Mouse (Mus musculus): ENCODE measurements around the gene Plac9b.
"Not testable (repeated sequence)": the region's sequence is repeated elsewhere in the genome, so short reads cannot be mapped to it uniquely, and the experiment has no call there.

Gene Plac9b

DNA sequence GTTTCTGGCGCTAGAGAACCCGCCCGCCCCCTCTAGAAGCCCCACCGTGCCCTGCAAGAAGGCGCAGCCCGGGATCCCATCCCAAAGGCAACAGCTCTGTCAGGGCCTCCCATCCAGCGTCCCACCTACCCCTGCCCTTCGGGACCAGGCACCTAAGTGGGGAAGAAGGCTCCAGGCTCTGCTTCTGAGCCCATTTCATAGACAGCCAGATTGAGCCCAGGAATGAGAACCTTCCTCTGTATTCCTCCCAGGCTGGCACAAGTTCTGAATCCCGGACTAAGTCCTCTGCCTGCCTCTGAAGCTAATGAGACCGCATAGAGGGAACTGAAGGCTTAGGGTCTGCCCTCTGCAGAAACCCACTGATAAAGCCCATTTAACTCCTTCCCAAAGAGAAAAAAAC, at the start of gene Plac9b:
TSS of gene Plac9b (minus strand) at position 101 of the 400 bp plus-strand sequence.
- DNase-seq (ENCODE audit: low read depth): not testable (repeated sequence)

DNA sequence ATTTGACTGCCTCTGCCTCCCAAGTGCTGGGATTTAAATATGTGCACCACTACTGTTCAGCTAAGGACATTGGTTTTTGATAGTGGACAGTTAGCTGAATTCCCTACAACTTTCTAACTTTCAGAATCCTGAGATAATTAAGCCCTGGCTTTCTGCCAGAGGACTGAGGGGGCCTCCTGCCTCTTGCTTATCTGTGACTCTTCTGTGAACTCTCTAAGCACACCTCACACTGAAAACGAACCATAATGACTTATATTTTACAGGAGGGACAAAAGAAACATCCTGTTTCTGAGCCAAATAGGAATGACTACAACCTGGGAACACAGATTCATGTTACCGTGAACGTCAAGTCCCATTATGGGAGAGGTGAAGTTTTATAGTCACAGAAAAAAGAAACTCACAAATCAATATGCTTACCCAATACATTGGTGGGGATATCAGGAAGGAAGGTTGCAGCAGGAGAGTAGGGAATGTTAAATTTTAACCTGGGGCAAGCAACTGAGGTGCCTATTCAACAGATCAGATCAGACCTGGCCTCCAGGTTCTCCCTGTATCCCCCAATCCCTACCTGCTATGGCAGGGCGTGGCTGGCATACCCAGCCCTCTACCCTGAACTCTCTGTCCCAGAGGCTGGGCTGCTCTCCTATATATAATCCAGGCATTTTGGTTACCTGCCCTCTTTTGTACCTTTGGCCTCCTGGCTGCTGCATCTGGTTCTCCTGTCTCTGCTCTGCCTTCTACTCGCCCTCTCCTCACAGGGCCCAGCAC, 34.1 kb upstream of the Plac9b start:
- not testable (repeated sequence) for DNase-seq (ENCODE audit: low read depth)

DNA sequence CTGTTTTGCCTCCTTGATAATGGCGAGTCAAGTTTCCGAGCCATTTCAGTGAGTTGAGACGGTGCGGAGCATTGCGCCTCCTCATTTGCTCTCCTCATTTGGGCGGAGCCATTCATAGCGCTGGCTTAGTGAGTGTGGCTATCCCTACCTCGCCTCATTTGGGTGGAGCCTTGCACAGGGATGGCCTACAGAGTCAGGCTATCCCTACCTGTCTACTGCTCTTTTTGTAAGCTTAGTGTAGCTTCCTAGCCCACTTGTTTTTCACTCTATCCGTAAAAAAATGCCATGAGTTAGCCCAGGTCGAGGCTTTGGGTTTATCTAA, 24.6 kb upstream of the Plac9b start, which contains the start of gene Tmem254b:
TSS of gene Tmem254b (minus strand) at position 116 of the 322 bp plus-strand sequence.
- not testable (repeated sequence) for DNase-seq (ENCODE audit: low read depth)

DNA sequence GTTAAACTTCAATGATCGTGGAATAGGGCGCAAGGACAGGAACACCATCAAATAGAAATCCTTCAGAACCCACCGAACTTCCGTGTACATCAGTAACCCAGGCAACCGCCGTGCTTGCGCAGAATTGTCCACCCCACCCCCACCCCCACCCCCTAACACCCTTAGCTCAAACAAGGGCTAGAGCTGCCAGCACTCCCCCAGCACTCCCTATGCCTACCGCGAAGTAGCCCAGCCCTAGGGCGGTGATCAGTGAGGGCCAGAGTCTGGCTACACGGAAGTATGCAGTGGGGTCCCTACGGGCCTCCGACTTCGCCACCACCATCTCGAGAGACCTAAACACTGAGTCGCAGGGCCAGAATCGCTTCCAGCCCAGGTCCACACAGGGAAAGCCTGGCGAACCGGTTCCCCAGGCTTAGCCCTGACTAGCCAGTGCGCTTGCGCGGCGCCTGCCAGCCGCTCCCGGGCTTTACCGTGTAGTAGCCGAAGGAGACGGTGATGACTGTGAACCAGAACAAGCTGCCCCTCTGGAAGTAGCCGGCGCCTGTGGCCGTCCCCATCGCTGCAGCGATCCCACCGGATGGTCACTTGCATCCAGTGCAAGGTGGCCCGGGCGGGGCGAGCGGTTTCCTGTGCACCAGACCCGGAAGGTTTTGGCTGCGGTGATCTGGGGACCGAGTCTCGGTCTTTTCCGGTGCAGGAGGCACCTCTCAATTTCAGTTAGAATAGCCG, 24.1 kb upstream of the Plac9b start:
- not testable (repeated sequence) for DNase-seq (ENCODE audit: low read depth)

DNA sequence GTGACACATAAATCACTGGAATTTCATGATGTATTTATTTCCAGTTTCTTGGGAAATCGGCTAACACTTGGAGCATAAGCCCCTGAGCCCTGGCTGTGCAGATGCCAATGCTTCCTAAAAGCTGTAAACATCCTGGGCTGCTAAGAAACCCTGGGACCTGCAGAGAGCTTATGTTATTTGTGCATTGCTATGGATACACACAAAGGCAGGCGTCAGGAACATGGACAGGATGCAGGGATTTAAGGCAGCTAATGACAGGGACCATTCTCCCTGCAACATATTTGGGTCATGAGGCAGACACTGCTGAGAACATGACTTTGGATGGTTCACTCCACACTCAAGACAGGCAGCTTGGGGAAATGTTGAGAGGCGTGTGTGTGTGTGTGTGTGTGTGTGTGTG, 15.6 kb upstream of the Plac9b start:
- DNase-seq (ENCODE audit: low read depth): not testable (repeated sequence)

DNA sequence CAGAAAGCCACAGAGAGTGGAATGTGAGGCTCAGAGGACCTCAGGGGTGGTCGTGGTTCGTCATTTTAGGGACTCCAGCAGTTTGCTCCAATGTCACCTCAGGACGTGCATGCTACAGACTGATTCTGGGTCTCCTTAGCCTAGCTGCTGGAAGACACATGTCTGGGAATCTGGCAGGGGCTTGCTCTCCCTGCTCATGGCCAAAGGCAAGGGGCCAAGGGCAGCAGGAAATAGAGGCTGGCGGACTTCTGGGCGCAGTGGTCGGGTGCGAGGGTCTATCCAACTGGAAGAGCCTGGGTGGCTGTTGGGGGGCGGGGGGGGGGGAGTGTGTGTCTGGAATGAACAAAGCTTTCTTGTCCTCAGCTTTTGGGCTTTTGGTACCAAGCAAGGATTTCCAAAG, 6.1 kb upstream of the Plac9b start:
- not testable (repeated sequence) for DNase-seq (ENCODE audit: low read depth)

DNA sequence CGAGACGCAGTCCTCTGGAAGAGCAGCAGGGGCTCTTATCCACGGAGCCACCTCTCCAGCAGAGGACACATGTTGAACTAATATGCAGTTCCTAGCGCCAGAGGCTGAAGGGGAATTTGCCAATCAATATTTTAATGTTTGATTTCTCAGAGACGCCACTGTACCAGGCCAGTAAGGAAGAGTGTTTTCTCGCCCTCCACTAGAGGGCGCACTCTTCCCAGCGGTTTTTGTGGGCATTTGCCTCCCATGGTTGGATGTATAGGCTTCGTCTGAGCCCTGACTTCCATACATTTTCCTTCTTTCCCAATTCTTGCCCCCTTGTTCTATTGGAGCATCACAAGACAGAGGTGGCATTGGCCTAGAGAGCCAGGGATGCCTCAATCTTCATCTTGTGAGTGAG, 4.4 kb upstream of the Plac9b start:
- not testable (repeated sequence) for DNase-seq (ENCODE audit: low read depth)

DNA sequence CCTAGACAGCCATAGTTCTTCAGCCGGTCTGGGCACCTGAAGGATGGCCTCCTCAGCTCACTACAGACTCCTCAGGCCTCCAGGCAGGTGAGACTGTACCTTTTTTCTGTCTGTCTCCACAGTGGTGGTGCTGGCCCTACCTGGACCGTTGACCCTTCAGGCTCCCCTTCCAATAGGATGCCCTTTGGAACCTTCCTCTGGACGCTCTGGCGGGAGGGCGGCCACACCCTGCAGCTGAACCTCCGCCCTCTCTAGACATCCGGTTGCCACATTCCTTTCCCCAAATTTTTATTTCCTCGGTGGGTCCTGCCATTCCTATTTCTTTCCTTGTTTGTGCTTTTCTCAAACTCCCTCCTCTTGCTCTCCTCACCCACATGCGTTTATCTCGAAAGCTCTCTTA, 620 bp downstream of the Plac9b start:
- not testable (repeated sequence) for DNase-seq (ENCODE audit: low read depth)

DNA sequence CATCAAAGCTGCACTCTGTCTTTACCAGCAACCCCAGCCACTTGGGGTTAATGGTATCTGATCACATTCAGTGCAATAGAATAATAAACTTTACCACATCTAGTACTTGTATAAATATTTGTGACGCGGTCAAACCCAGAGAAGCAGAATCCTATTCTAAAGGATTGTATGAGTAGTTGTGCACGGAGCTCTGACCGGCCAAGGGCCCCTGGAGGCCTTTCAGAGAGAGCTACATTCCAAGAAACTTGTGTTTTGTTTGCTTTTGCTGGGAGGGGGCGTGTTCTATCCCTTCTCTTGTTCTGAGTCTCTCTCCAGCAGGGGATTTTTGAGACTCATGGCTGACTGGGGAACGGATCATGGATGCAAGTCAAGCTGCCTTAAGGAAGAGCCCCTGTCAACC, 7.3 kb downstream of the Plac9b start:
- DNase-seq (ENCODE audit: low read depth): not testable (repeated sequence)

DNA sequence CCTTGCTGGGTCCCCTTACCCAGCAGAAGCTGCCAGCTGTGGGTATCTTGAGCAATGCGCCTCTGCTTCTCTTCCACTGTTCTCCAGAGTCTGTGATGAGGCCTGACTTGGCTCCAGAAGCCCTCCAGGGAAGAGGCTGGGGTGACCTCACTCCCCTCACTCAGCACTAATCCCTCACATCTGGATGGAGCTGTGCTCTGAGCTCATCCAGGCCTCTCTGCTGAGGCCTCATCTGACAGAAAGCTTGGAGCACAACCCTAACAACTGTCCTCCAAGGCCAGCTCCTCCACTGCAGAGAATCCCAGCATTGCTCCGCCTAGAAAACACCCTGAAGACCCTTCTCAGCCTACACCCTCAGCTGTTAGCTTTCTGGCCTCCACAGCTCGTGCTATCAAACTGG, 8.3 kb downstream of the Plac9b start:
- DNase-seq (ENCODE audit: low read depth): not testable (repeated sequence)

DNA sequence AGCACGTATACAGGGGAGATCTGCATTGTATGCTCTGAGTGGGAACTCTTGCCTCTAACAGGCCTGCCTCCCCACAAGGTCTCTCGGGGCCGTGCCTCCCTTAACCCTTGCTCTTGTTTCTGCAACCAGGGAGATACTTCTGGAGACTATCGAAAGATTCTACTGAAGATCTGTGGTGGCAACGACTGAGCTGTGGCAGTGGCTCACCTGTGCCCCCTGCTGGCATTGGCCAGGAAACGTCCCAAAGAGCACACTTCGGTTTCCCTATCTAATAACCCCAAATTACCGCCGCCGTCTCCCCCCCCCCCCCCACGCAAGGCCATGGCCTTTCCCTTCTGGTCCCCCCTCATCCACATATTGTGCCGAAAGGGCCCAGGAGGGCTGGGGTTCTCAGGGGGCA, 17.0 kb downstream of the Plac9b start:
- DNase-seq (ENCODE audit: low read depth): not testable (repeated sequence)

DNA sequence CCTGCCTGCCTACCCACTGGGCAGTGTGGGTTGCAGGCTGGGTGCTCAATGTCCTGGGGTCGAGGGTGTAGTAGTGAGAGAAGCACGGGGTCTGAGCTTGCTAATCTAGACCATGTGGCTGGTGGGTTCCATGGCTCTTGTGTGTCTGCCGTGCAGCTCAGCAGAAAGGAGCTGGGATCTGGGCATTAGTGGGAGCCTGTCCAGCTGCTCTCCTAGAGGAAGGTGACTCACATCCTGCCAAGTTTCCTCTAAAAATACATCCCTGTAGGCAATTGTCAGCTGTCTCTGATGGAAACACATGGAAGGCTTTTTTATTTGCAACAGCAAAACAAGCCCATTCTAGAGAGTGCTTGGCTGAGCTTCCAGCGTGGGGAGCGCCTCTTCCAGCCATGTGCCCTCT, 19.9 kb downstream of the Plac9b start:
- not testable (repeated sequence) for DNase-seq (ENCODE audit: low read depth)

DNA sequence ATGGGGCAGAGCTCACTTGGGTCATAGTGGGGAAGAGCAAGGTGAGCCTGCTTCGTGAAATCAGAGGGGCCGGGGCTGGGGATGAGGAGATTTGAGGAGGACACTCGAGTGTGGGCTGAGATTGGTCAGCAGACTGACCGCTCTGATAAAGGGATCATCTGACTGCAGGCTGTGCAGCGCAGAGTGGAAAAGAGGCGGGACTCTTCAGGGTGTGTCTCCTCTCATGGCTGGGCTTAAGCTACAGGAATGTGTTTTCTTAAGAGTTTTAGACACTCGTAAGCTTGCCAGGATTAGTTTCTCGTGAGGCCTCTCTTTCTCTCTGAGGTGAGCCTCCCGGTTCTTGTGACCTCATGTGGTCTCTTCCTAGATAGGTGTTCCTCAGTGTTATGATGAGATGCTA, 21.1 kb downstream of the Plac9b start:
- not testable (repeated sequence) for DNase-seq (ENCODE audit: low read depth)

DNA sequence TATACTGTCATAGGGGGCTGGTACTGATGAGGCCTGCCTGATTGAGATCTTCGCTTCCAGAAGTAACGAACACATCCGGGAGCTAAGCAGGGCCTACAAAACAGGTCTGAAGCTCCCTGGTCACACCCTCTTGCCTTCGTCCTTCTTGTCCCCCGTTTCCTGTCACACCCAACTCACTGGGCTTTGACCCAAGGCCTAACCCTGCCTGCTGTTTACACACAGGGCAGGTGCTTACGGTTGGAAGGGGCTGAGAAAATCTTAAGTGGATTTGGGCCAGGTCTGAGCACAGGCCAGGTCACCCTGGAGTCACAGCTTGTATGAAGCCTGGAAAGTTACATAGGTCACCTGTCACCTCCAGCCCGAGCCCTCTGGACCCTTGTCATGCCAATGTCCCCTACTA, 26.2 kb downstream of the Plac9b start:
- DNase-seq (ENCODE audit: low read depth): not testable (repeated sequence)

DNA sequence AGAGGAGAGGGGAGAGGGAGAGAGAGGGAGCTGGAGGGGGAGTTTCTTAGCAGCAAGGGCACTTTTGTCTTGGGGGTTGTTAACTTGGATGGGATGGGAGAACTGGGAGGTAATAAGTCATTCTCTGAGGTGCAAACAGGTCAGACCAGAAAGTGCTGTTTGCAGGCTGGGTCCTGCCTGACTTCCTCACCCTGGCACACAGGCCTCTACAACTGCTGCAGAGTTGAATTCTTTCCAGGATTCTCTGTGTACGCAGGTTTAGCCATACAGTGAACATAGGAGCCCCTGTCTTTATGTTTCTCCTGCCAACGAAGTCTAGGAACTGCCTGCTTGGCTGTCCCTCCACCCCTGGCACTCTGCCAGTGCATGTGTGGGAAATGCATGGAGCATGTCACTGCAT, 35.2 kb downstream of the Plac9b start:
- DNase-seq (ENCODE audit: low read depth): not testable (repeated sequence)

DNA sequence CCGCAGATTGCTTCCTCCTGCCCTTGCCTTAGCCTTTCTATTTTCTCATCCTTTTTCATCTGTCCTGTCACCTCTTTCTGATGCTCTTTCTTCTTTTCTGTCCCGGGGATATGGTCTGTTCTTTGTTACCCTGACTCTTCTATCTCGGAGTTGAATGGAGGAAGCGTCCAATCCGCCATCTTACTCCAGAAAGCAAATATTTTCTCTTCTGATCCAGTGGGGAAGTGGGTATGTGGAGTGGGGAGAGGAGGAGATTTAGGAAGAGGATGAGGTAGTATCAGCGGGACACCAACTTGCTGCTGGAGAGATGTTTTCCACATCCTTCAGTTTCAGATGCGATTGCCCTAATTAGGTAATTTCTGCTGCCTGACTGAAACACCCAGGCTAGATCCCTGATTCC, 63.2 kb downstream of the Plac9b start:
- DNase-seq (ENCODE audit: low read depth): not testable (repeated sequence)

DNA sequence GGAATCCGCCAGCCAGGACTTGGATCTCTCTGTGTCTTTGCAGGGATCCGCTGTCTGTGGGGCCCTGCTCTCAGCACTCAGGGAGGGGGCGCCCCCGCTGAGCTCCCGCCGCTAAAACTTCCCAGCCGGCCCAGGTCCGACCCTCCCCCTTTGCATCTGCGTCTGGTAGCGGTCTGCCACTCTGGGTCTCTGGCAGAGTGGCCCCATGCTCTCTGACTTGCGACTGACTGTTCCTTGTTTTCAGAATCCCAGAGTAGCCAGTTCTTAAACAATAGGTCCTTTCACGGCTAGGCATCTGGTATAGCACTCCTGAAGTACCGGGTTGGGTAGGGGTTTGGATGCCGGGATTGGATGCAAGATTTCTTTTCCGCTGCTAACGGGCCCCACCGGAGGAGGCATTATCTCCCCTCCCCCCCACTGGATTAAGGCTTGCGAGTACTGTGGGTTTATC, 63.7 kb downstream of the Plac9b start:
- DNase-seq (ENCODE audit: low read depth): not testable (repeated sequence)

DNA sequence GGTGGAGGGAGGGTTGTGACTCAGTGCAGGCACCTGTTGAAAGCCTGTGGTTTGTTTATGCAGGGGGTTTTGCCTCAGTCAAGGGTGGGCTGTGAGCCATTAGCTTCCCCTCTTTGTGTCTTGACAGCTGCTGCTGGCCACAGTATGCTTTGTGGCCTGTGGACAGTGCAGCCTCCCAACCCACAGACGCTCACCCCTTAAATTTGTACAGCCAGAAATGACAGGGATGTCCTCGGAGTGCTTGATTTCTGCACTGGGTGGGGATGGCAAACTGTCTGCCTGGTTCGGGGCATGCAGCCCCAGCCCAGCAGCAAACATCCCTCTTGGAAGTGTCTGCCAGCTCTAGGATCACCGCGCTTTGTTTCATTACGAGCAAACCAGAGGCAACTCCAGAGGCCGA, 64.1 kb downstream of the Plac9b start, which contains the start of gene Duxbl2:
TSS of gene Duxbl2 (plus strand) at position 200 of the 400 bp plus-strand sequence.
- DNase-seq (ENCODE audit: low read depth): not testable (repeated sequence)
